Mouse (Mus musculus): Measurements from ENCODE around the gene Rab11fip3.

- TF ChIP-seq POLR2A (IDR thresholded peaks at IDR 0.05; ENCODE audit: control insufficient read depth, extremely low read depth, insufficient read depth, low read length, poor library complexity) (peak; percentile 67), CTCF (IDR thresholded peaks at IDR 0.05; ENCODE audit: borderline replicate concordance, control insufficient read depth, extremely low read depth, insufficient read depth, low read length, poor library complexity) (no peak)
Observed at GRCm38 (mm10) chr17:26068831-26069739, at the start of gene Rab11fip3.
